Comparison of ENCODE assay signal across 8 mouse cellular contexts in genomic region chr13:83730155-83730712, GRCm38 (mm10).
DNase-seq lines count a peak whose midpoint lies in the region; ATAC-seq and TF ChIP-seq lines count a peak whose summit lies in the region.

No protein-coding gene starts in this region.

- peak; percentile 77 for DNase-seq in cerebellum, adult 9-10 months
- DNase-seq in cerebellum, postnatal 25 days: no peak
- DNase-seq in gastrocnemius, postnatal 36 days: no peak
- DNase-seq in urinary bladder, postnatal 14 days (ENCODE audit: low spot score): no peak
- DNase-seq in ovary, postnatal 14 days (ENCODE audit: low spot score): no peak

- no peaks in the 10 kb centered on the region for H3K36me3 ChIP-seq in E14TG2a.4 (ENCODE audit: insufficient read depth, low read length)
- no peaks in the 10 kb centered on the region for H3K36me3 ChIP-seq in heart, embryonic 14.5 days (ENCODE audit: control insufficient read depth, insufficient read depth, low read length)
- H3K36me3 ChIP-seq in megakaryocyte, embryonic 14.5 days (replicated peaks; ENCODE audit: low read length): no peaks in the 10 kb centered on the region

- peak overlapping the region; percentile 86 for H3K4me3 ChIP-seq in E14TG2a.4 (replicated peaks; ENCODE audit: low read length)
- peak overlapping the region; percentile 68 to 91 for H3K4me3 ChIP-seq in heart, embryonic 14.5 days (ENCODE audit: control insufficient read depth in 1 of 2, insufficient read depth in 1 of 2, low read depth in 1 of 2, low read length in 2 of 2)
- peak overlapping the region; percentile 91 for H3K4me3 ChIP-seq in megakaryocyte, embryonic 14.5 days (replicated peaks)

- TF ChIP-seq CTCF in E14TG2a.4 (conservative IDR thresholded peaks at IDR 0.05; ENCODE audit: low read length): no peak

- H3K4me2 ChIP-seq in heart, embryonic 14.5 days (ENCODE audit: low read length): peak overlapping the region; percentile 88

- peaks cover 64% of the 10 kb centered on the region for H3K27me3 ChIP-seq in E14TG2a.4 (ENCODE audit: insufficient read depth, low read length)
- peaks cover 92% of the 10 kb centered on the region for H3K27me3 ChIP-seq in heart, embryonic 14.5 days (ENCODE audit: control insufficient read depth, insufficient read depth, low read length)
- peaks cover 96% of the 10 kb centered on the region for H3K27me3 ChIP-seq in megakaryocyte, embryonic 14.5 days (replicated peaks)

- H3K4me1 ChIP-seq in E14TG2a.4 (replicated peaks; ENCODE audit: low read depth, low read length): peaks cover 49% of the 10 kb centered on the region
- peaks cover 6 to 20% of the 10 kb centered on the region in 2 experiments for H3K4me1 ChIP-seq in heart, embryonic 14.5 days (ENCODE audit: control insufficient read depth in 2 of 2, insufficient read depth in 2 of 2, low read length in 2 of 2)
- peaks cover 56% of the 10 kb centered on the region for H3K4me1 ChIP-seq in megakaryocyte, embryonic 14.5 days

- intact Hi-C loops in gastrocnemius, postnatal 36 days (cut with DNase I): no loop called here

- ATAC-seq in heart, embryonic 14.5 days (ENCODE audit: insufficient number of reproducible peaks, insufficient read depth, low FRiP score, low read depth): no peak

- no peaks in the 10 kb centered on the region for H3K9me3 ChIP-seq in E14TG2a.4 (ENCODE audit: low read length)
- no peaks in the 10 kb centered on the region for H3K9me3 ChIP-seq in heart, embryonic 14.5 days (ENCODE audit: control insufficient read depth, low read length)
- no peaks in the 10 kb centered on the region for H3K9me3 ChIP-seq in megakaryocyte, embryonic 14.5 days

- WGBS in heart, embryonic 14.5 days: 2% methylated on average over 15 of the region's 16 CpGs

- peak overlapping the region; percentile 72 to 85; a peak in 3 of 4 replicates for H3K27ac ChIP-seq in heart, embryonic 14.5 days (replicated peaks in 1 of 2; ENCODE audit: control insufficient read depth in 1 of 2, insufficient read depth in 1 of 2, low read depth in 2 of 2, low read length in 2 of 2)

- peak overlapping the region; percentile 81 for H3K9ac ChIP-seq in heart, embryonic 14.5 days (ENCODE audit: low read length)
